Mouse (Mus musculus): ENCODE data around the gene Cacna1a. TPM values are rescaled to one million over a fixed set of nuclear protein-coding genes. Genes with fewer than 3 reads are reported as not detected.

Gene Cacna1a
- polyA plus RNA-seq, 1 experiment from 2014 or later: 6.0 TPM

DNA sequence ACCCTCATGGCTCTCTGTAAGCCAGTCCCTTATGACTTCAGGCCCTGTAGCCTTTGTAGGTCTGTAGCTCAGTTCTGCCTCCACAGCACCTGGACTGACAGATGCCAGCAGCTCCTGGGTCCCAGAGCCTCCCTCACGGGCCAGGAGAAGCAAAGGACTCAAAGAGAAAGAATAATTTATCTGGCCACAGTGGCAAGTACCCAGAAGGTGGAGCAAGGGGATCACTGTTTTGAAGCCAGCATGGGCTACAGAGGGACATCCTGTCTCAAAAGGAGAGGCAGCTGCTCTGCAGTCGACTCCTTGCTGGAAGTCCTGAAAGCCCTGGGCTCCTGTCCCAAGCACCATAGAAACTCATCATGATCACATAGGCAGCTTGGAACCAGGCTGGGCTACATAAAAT is 198.0 kb downstream of the Cacna1a start:
- 65% methylated on average over 2 of the region's 2 CpGs for WGBS
- Histone ChIP-seq H3K4me1 (ENCODE audit: control insufficient read depth, insufficient read depth, low read length) (no peaks in the 10 kb centered on the region), H3K27ac (replicated peaks; ENCODE audit: low read depth, low read length) (no peak overlapping the region), H3K36me3 (replicated peaks; ENCODE audit: control insufficient read depth, insufficient read depth, low read depth, low read length) (no peaks in the 10 kb centered on the region), H3K9ac (replicated peaks; ENCODE audit: low read length) (no peak overlapping the region), H3K27me3 (ENCODE audit: control insufficient read depth, insufficient read depth, low read length) (no peaks in the 10 kb centered on the region), H3K9me3 (replicated peaks; ENCODE audit: control insufficient read depth, low read length) (no peaks in the 10 kb centered on the region), H3K4me3 (ENCODE audit: low read depth, low read length) (no peak overlapping the region), H3K4me2 (ENCODE audit: low read depth, low read length) (no peak overlapping the region)
- ATAC-seq (replicated peaks; ENCODE audit: insufficient number of reproducible peaks, low FRiP score, low TSS enrichment, low read depth) (no peak), DNase-seq (ENCODE audit: low spot score) (no peak)

GRCm38 (mm10) chr8:84588498-84588897 is 200.3 kb downstream of the Cacna1a start:
- no peak overlapping the region for H3K4me3 ChIP-seq (ENCODE audit: low read depth, low read length)
- H3K27me3 ChIP-seq (ENCODE audit: control insufficient read depth, insufficient read depth, low read length): no peaks in the 10 kb centered on the region
- H3K4me2 ChIP-seq (ENCODE audit: low read depth, low read length): no peak overlapping the region
- ATAC-seq (replicated peaks; ENCODE audit: insufficient number of reproducible peaks, low FRiP score, low TSS enrichment, low read depth): no peak
- no peaks in the 10 kb centered on the region for H3K9me3 ChIP-seq (replicated peaks; ENCODE audit: control insufficient read depth, low read length)
- DNase-seq (ENCODE audit: low spot score): no peak
- no peaks in the 10 kb centered on the region for H3K4me1 ChIP-seq (ENCODE audit: control insufficient read depth, insufficient read depth, low read length)
- H3K36me3 ChIP-seq (replicated peaks; ENCODE audit: control insufficient read depth, insufficient read depth, low read depth, low read length): no peaks in the 10 kb centered on the region
- no peak overlapping the region for H3K9ac ChIP-seq (replicated peaks; ENCODE audit: low read length)
- 76% methylated on average over 11 of the region's 11 CpGs for WGBS
- H3K27ac ChIP-seq (replicated peaks; ENCODE audit: low read depth, low read length): no peak overlapping the region

- no peaks in the 10 kb centered on the region for H3K27me3 ChIP-seq (ENCODE audit: control insufficient read depth, insufficient read depth, low read length)
- H3K4me3 ChIP-seq (ENCODE audit: low read depth, low read length): no peak overlapping the region
- no peak overlapping the region for H3K4me2 ChIP-seq (ENCODE audit: low read depth, low read length)
- no peaks in the 10 kb centered on the region for H3K4me1 ChIP-seq (ENCODE audit: control insufficient read depth, insufficient read depth, low read length)
- 16% methylated on average over 15 of the region's 15 CpGs for WGBS
- no peaks in the 10 kb centered on the region for H3K9me3 ChIP-seq (replicated peaks; ENCODE audit: control insufficient read depth, low read length)
- no peak for ATAC-seq (replicated peaks; ENCODE audit: insufficient number of reproducible peaks, low FRiP score, low TSS enrichment, low read depth)
- no peak overlapping the region for H3K9ac ChIP-seq (replicated peaks; ENCODE audit: low read length)
- H3K27ac ChIP-seq (replicated peaks; ENCODE audit: low read depth, low read length): no peak overlapping the region
- H3K36me3 ChIP-seq (replicated peaks; ENCODE audit: control insufficient read depth, insufficient read depth, low read depth, low read length): no peaks in the 10 kb centered on the region
- DNase-seq (ENCODE audit: low spot score): peak; percentile 79
Observed at GRCm38 (mm10) chr8:84592015-84592662, 203.9 kb downstream of the Cacna1a start.

- H3K9me3 ChIP-seq (replicated peaks; ENCODE audit: control insufficient read depth, low read length): no peaks in the 10 kb centered on the region
- ATAC-seq (replicated peaks; ENCODE audit: insufficient number of reproducible peaks, low FRiP score, low TSS enrichment, low read depth): no peak
- DNase-seq (ENCODE audit: low spot score): no peak
- no peaks in the 10 kb centered on the region for H3K4me1 ChIP-seq (ENCODE audit: control insufficient read depth, insufficient read depth, low read length)
- H3K4me3 ChIP-seq (ENCODE audit: low read depth, low read length): no peak overlapping the region
- WGBS: 44% methylated on average over 1 of the region's 1 CpGs
- H3K9ac ChIP-seq (replicated peaks; ENCODE audit: low read length): no peak overlapping the region
- H3K27ac ChIP-seq (replicated peaks; ENCODE audit: low read depth, low read length): no peak overlapping the region
- no peak overlapping the region for H3K4me2 ChIP-seq (ENCODE audit: low read depth, low read length)
- no peaks in the 10 kb centered on the region for H3K27me3 ChIP-seq (ENCODE audit: control insufficient read depth, insufficient read depth, low read length)
- H3K36me3 ChIP-seq (replicated peaks; ENCODE audit: control insufficient read depth, insufficient read depth, low read depth, low read length): no peaks in the 10 kb centered on the region
Observed at GRCm38 (mm10) chr8:84593143-84593542, 204.9 kb downstream of the Cacna1a start.

DNA sequence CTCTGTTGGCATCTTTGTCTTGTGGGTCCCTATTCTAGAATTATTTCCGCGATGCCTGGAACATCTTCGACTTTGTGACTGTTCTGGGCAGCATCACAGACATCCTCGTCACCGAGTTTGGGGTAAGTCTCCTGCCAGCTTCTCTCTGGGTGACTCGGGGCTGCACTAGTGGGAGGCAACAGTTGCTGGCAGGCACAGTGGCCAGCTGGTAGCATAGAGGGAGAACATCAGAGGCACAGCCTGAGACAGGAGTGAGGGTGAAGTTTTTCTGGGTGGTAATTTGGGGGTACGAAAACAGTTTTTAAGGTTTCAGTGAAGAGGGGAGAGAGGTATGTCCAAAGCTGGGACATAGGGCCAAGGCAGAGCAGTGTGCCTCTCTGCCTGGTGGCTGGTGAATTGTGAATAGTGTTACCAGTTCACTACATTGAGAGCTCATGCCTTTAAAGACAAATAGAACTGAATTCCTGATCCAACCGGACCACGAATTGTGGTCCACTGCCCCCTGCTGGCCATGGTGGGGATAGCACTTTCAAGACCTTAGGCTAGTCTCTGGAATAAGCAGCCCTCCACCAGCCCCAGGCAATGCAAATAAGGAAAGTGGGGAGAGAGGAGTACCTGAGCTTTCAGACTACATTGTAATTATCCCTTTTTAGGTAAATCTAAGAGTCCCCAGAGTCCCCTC is 206.0 kb downstream of the Cacna1a start:
- Histone ChIP-seq H3K9me3 (replicated peaks; ENCODE audit: control insufficient read depth, low read length) (no peaks in the 10 kb centered on the region), H3K36me3 (replicated peaks; ENCODE audit: control insufficient read depth, insufficient read depth, low read depth, low read length) (no peaks in the 10 kb centered on the region), H3K4me3 (ENCODE audit: low read depth, low read length) (no peak overlapping the region), H3K4me2 (ENCODE audit: low read depth, low read length) (no peak overlapping the region), H3K4me1 (ENCODE audit: control insufficient read depth, insufficient read depth, low read length) (no peaks in the 10 kb centered on the region), H3K27me3 (ENCODE audit: control insufficient read depth, insufficient read depth, low read length) (no peaks in the 10 kb centered on the region), H3K27ac (replicated peaks; ENCODE audit: low read depth, low read length) (no peak overlapping the region), H3K9ac (replicated peaks; ENCODE audit: low read length) (no peak overlapping the region)
- DNase-seq (ENCODE audit: low spot score) (peak; percentile 88), ATAC-seq (replicated peaks; ENCODE audit: insufficient number of reproducible peaks, low FRiP score, low TSS enrichment, low read depth) (no peak)
- WGBS: 68% methylated on average over 9 of the region's 9 CpGs

DNA sequence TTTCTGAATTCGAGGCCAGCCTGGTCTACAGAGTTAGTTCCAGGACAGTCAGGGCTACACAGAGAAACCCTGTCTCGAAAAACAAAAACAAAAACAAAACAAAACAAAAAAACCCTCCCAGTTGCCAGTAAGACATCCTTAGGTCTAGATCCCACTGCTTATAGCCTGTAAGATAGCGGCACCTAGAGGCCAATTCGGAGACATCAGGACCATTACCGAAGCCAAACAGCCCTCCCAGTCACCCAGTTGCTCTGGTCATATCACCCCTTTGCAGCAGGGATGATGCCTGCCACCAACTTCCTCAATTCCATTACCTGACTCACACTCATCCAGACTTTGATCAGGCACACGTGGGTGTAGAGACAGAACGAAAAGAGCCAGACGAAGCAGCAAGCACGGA is 207.4 kb downstream of the Cacna1a start:
- peak; percentile 78 for DNase-seq (ENCODE audit: low spot score)
- Histone ChIP-seq H3K9me3 (replicated peaks; ENCODE audit: control insufficient read depth, low read length) (no peaks in the 10 kb centered on the region), H3K4me3 (ENCODE audit: low read depth, low read length) (no peak overlapping the region), H3K36me3 (replicated peaks; ENCODE audit: control insufficient read depth, insufficient read depth, low read depth, low read length) (no peaks in the 10 kb centered on the region), H3K9ac (replicated peaks; ENCODE audit: low read length) (no peak overlapping the region), H3K4me1 (ENCODE audit: control insufficient read depth, insufficient read depth, low read length) (peaks cover 5% of the 10 kb centered on the region; the same call in 1 of the 2 replicates), H3K4me2 (ENCODE audit: low read depth, low read length) (no peak overlapping the region), H3K27me3 (ENCODE audit: control insufficient read depth, insufficient read depth, low read length) (no peaks in the 10 kb centered on the region; the same call in 1 of the 2 replicates), H3K27ac (replicated peaks; ENCODE audit: low read depth, low read length) (no peak overlapping the region)
- 17% methylated on average over 9 of the region's 9 CpGs for WGBS
- no peak for ATAC-seq (replicated peaks; ENCODE audit: insufficient number of reproducible peaks, low FRiP score, low TSS enrichment, low read depth)

GRCm38 (mm10) chr8:84599401-84599800 is 211.2 kb downstream of the Cacna1a start:
- no peak overlapping the region for H3K4me2 ChIP-seq (ENCODE audit: low read depth, low read length)
- DNase-seq (ENCODE audit: low spot score): no peak
- H3K27me3 ChIP-seq (ENCODE audit: control insufficient read depth, insufficient read depth, low read length): peaks cover 5% of the 10 kb centered on the region
- 86% methylated on average over 1 of the region's 1 CpGs for WGBS
- peaks cover 10% of the 10 kb centered on the region for H3K4me1 ChIP-seq (ENCODE audit: control insufficient read depth, insufficient read depth, low read length)
- no peak overlapping the region for H3K4me3 ChIP-seq (ENCODE audit: low read depth, low read length)
- no peak overlapping the region for H3K27ac ChIP-seq (replicated peaks; ENCODE audit: low read depth, low read length)
- H3K9me3 ChIP-seq (replicated peaks; ENCODE audit: control insufficient read depth, low read length): no peaks in the 10 kb centered on the region
- no peaks in the 10 kb centered on the region for H3K36me3 ChIP-seq (replicated peaks; ENCODE audit: control insufficient read depth, insufficient read depth, low read depth, low read length)
- ATAC-seq (replicated peaks; ENCODE audit: insufficient number of reproducible peaks, low FRiP score, low TSS enrichment, low read depth): no peak
- H3K9ac ChIP-seq (replicated peaks; ENCODE audit: low read length): no peak overlapping the region

- ATAC-seq (replicated peaks; ENCODE audit: insufficient number of reproducible peaks, low FRiP score, low TSS enrichment, low read depth) (no peak; the same call in 1 of the 2 replicates), DNase-seq (ENCODE audit: low spot score) (peak; percentile 20)
- 4% methylated on average over 26 of the region's 26 CpGs for WGBS
- H3K9me3 ChIP-seq (replicated peaks; ENCODE audit: control insufficient read depth, low read length): no peaks in the 10 kb centered on the region
- peak overlapping the region; percentile 64 for H3K9ac ChIP-seq (replicated peaks; ENCODE audit: low read length)
- peaks cover 10% of the 10 kb centered on the region for H3K4me1 ChIP-seq (ENCODE audit: control insufficient read depth, insufficient read depth, low read length)
- H3K27me3 ChIP-seq (ENCODE audit: control insufficient read depth, insufficient read depth, low read length): peaks cover 5% of the 10 kb centered on the region
- peak overlapping the region; percentile 28 for H3K4me3 ChIP-seq (ENCODE audit: low read depth, low read length)
- H3K27ac ChIP-seq (replicated peaks; ENCODE audit: low read depth, low read length): no peak overlapping the region
- peak overlapping the region; percentile 59 for H3K4me2 ChIP-seq (ENCODE audit: low read depth, low read length)
- H3K36me3 ChIP-seq (replicated peaks; ENCODE audit: control insufficient read depth, insufficient read depth, low read depth, low read length): no peaks in the 10 kb centered on the region
Observed at GRCm38 (mm10) chr8:84600311-84600907, 212.2 kb downstream of the Cacna1a start.
